Mouse (Mus musculus) monocyte, adult 5-6 weeks (primary cell): ENCODE measurements around the gene Soga1. TPM values are rescaled to one million over a fixed set of nuclear protein-coding genes. Genes with fewer than 3 reads are reported as not detected.
A peak's percentile ranks its signal among the peaks of the same experiment; 100 is the strongest.

Experiments
- ATAC-seq: fragments of 153-309, 156-312 bp; replicated peaks from 2 replicates; pipeline ENCODE4 v1.8.0; 2017; ENCODE audit warnings: mild to moderate bottlenecking; ENCODE audit not compliant: low TSS enrichment, insufficient number of reproducible peaks, severe bottlenecking, poor library complexity, low FRiP score
- total RNA-seq: library from RNA; stranded (forward); fragments of 200-1000, 200-491, 200-594 nt; gene quantifications from 3 replicates; pipeline ENCODE4 v1.2.3, GENCODE M21; 2017

Gene Soga1
- total RNA-seq: 0.76 to 1.5 TPM (median 0.78 TPM) in 3 replicates

DNA sequence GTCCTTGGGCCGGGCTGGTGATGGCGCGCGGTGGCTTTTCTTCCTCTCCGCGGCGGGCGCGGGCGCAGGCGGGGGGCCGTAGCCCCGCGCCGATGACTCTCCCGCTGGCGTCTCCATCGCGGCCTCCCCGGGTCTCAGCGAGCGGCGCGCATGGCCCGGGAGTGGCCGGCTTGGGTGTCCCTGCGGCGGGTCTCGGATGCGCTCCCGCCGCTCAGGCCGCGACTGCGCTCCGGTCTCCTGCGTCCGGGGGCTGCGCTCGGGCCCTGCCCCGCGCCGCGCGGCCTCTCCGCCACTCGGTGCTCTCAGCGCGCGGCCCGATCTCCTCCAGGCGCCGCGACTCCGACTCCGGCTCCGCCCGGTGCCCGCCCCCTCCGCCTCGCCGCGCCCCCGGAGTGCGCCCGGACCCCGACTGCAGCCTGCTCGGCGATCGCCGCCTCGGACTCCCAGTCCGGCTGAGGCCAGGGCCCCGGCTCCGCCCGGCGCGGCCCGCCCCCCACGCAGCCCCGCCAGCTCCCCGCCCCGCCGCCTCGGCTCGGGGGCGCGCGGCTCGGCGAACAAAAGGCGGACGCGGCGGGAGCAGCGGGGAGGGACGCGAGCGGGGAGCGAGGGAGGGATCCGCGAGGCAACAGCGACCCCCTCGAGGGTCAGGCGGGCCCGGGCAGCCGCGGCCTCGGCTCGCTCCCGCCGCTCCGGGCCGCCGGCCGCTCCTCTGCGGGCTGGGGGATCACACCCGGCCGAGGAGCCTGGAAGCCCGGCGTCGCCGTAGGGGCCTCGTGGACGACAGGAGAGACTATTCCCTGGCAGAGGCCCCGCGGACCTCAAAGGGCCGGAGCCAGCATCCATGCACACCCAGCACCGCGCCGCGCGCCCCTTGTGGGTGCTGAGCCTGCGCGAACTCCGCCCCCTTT lies at the start of gene Soga1:
Gene Soga1 (minus strand): TSS at position 462 of the 908 bp plus-strand sequence.
- ATAC-seq: no peak

DNA sequence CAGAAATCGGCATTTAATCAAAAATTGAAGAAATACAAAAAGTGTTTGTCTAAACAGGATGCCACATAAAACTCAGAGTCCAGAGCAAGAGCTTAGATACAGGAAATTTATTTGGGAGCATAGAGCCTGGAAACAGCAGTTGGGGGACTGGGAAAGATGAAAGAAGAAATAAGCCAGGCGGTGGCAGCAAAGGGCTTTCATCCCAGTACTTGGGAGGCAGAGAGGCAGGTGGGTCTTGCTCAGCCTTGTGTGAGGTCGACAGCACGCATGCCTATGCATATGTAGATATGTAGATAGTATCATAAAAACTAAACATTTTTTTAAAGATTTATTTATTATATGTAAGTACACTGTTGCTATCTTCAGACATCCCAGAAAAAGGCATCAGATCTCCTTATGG lies 49.0 kb upstream of the Soga1 start:
- ATAC-seq: no peak

GRCm38 (mm10) chr2:157127370-157127769 lies 48.3 kb upstream of the Soga1 start:
- no peak for ATAC-seq

- ATAC-seq: no peak
Measured at GRCm38 (mm10) chr2:157125246-157125645, 46.2 kb upstream of the Soga1 start.

GRCm38 (mm10) chr2:157121766-157122165 lies 42.7 kb upstream of the Soga1 start:
- no peak for ATAC-seq

DNA sequence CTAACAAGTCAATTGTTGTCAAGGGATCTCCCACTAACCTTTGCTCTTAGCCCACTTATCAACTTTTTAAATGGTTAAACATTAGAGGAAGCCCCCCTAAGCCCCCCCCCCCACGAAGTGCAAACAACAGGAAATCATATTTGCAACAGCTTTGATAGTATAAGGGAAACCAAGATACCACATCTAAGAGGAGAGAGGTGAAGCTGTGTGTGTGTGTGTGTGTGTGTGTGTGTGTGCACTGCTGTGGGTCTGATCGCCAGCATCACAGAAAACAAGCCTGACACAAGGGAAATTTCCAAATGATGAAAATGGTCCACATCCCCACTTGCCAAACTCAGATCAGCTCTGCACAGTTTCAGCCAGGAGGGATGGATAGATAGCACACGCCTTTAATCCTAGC lies 40.0 kb upstream of the Soga1 start:
- no peak for ATAC-seq

- no peak for ATAC-seq
Measured at GRCm38 (mm10) chr2:157118556-157118955, 39.5 kb upstream of the Soga1 start.

GRCm38 (mm10) chr2:157116964-157117363 lies 37.9 kb upstream of the Soga1 start:
- 0 out of 2 replicates have a peak, but pooled peaks have one; percentile 44 for ATAC-seq

GRCm38 (mm10) chr2:157108236-157108635 lies 29.2 kb upstream of the Soga1 start:
- peak; percentile 69 for ATAC-seq

GRCm38 (mm10) chr2:157104454-157104853 lies 25.4 kb upstream of the Soga1 start:
- no peak for ATAC-seq

GRCm38 (mm10) chr2:157102256-157102655 lies 23.2 kb upstream of the Soga1 start:
- no peak for ATAC-seq

- ATAC-seq: no peak
Measured at GRCm38 (mm10) chr2:157101650-157102049, 22.6 kb upstream of the Soga1 start.

GRCm38 (mm10) chr2:157100319-157100605 lies 21.2 kb upstream of the Soga1 start:
- no peak for ATAC-seq

- no peak for ATAC-seq
Measured at GRCm38 (mm10) chr2:157099532-157100318, 20.7 kb upstream of the Soga1 start.

DNA sequence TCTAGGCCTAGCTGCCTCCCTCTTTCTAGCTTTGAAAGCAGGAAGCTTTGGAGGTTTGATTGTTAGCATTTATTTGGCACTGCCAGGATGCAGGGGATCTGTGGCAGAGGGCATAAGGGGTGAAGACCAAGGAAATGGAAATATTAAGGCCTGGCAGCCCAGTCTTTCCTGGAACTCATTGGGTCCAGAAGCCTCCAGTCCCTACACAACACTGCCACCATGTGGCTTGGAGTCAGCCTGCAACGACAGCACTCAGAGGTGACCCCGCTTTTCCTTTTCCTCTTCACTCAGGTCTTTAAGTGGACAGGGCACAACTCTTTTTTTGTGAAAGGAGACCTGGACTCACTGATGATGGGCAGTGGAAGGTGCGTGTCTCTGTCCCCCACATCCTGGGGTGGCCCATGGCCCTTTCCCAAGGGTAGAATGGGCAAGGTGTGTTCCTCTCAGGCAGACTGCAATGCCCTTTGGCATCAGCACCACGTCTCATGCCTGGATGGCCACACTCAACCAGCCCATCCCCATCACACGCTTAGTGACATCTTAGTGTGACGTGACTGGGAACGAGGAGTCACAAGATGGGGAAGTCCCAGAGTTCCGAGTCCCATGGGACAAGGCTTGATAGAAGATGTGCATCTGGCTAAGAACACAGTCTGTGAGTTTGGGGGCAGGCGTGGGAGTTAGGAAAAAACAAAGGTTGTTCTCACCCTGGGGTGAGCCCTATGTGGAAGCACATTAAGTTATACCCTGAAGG lies 16.1 kb upstream of the Soga1 start:
- ATAC-seq: peak; percentile 15; the same call in 1 of the 2 replicates

DNA sequence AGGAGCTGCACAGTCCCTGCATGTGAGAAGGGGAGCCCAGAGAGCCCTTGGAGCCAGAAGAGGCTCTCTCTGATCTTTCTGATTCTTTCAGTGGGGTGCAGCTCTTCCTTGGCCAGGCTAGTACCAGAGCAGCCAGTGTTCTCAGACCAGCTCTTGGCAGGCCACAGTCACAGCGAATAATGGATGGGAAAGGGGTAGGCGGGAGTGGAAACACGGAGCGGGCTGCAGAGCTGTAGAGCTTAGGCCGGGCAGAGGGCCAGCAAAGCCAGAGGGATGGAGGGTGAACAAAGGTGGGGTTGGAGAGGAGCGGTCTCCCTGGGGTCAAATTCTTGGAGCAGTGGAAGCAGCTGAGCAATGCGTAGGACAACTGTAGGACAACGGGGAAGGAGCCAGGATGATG lies 13.0 kb upstream of the Soga1 start:
- ATAC-seq: no peak

DNA sequence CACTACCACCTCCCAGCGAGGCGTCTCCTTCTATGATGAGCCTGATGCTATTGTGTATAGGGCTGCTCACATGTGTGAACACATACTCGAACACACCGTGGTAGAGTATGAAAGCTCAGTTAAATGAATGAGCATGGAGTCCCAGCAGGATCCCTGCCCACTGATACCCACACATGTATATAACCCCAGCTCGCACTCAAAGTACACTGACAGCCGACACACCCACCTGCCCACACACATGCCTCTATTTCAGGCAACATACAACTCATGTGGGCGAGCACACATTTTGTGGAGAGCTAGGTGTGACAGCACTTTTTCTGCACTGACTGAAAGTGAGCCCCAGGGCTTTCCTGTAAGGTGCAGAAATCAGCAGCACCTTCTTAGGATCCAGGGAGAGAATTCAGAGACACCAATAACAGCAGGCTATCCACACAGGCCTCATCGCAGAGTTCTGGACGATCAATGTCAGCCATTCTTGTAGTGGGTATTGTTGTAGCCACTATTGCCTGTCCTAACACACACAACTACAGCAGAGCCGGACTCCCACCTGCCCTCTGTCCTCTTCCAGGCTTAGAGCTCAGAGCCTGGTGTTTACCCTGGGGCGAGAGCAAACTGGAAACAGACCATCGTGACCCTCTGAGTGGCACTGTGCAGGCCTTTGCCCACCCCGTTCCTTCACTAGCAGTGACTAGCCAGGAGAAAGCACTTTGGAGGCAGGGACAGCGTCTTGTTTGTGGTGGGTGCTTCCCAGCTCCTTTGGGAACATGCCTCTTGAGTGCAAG lies 8.7 kb upstream of the Soga1 start:
- no peak for ATAC-seq

GRCm38 (mm10) chr2:157086796-157087195 lies 7.7 kb upstream of the Soga1 start, which contains the start of gene Tldc2:
Gene Tldc2 (plus strand): TSS chr2:157087055.
- no peak for ATAC-seq
